Comparison of ENCODE assay signal across 27 mouse cellular contexts in the genomic region with DNA sequence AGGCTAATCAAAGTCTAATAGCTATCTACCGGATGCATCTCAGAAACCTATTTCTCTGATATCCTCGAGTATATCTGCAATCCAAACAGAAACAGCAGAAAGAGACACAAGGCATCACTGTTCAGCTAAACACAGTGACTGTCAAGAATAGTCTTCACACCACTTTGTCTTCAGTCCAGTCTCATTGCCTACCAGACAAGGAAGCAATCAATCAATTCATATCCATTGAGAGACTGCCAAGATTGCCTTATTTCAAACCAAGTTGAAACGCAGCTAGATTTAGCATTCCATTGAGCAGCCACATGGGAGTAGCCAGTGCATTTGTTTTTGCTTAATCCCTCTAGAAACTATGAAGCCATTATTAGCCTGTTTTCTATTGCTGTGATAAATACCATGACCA.
DNase-seq lines count a peak whose midpoint lies in the region; ATAC-seq and TF ChIP-seq lines count a peak whose summit lies in the region.
"Had no signal": no experiment of that assay in that cellular context is flagged by ENCODE, and none has a peak within 500 bp of the region (broad histone marks: within the 10 kb centered on the region; RNA-seq: fewer than 3 reads in every experiment).

No protein-coding gene starts in this region.

- ATAC-seq in hindbrain, embryonic 11.5 days (ENCODE audit: low FRiP score) = peak; percentile 35; the same call in 1 of the 2 replicates
- peak; percentile 38; the same call in 1 of the 2 replicates for ATAC-seq in neural tube, embryonic 11.5 days (ENCODE audit: insufficient read depth, low FRiP score, low TSS enrichment)
- ATAC-seq in hindbrain, postnatal 0 days = 0 out of 2 replicates have a peak, but pooled peaks have one; percentile 18
- ATAC-seq: forebrain, postnatal 0 days; inflammation-experienced regulatory T-cells, adult 6 months; Patski had no signal

- 66% methylated on average over 3 of the region's 3 CpGs for WGBS in hindbrain, embryonic 11.5 days
- 73% methylated on average over 3 of the region's 3 CpGs for WGBS in hindbrain, embryonic 10.5 days
- WGBS in neural tube, embryonic 11.5 days = 64% methylated on average over 3 of the region's 3 CpGs
- 33% methylated on average over 3 of the region's 3 CpGs for WGBS in hindbrain, postnatal 0 days

- H3K4me2 ChIP-seq in hindbrain, embryonic 11.5 days (replicated peaks; ENCODE audit: low read depth, low read length) = no peak overlapping the region
- no peak overlapping the region for H3K4me2 ChIP-seq in neural tube, embryonic 11.5 days (ENCODE audit: low read depth)
- no peak overlapping the region for H3K4me2 ChIP-seq in hindbrain, postnatal 0 days (ENCODE audit: low read depth, low read length)
- H3K4me2 ChIP-seq: embryonic facial prominence, embryonic 15.5 days; forebrain, embryonic 12.5 days; heart, embryonic 11.5 days; limb, embryonic 13.5 days; liver, embryonic 11.5 days had no signal

- no peak for DNase-seq in hindbrain, embryonic 11.5 days (ENCODE audit: low spot score)
- DNase-seq in hindbrain, embryonic 10.5 days (ENCODE audit: low spot score) = no peak
- DNase-seq in neural tube, embryonic 11.5 days (ENCODE audit: low spot score) = no peak
- no peak for DNase-seq in neural tube, embryonic 10.5 days (ENCODE audit: extremely low spot score, low spot score)
- DNase-seq in hindbrain, postnatal 0 days (ENCODE audit: low spot score) = peak; percentile 40
- no peak for DNase-seq in cerebellum, postnatal 25 days
- no peak for DNase-seq in ovary, postnatal 36 days (ENCODE audit: low spot score)
- DNase-seq: adrenal gland, postnatal 10 days; cerebellum, adult 11 months; cerebellum, adult 9-11 months; forebrain, postnatal 0 days; gastrocnemius, postnatal 14 days; heart, postnatal 36 days; kidney, adult 18-20 months; kidney, postnatal 36 days; lung, postnatal 4 days; thymus, adult 2 months; thymus, postnatal 36 days had no signal

- H3K9ac ChIP-seq in hindbrain, embryonic 11.5 days (ENCODE audit: low read depth, low read length) = no peak overlapping the region
- H3K9ac ChIP-seq in neural tube, embryonic 11.5 days (ENCODE audit: low read length) = no peak overlapping the region
- H3K9ac ChIP-seq in hindbrain, postnatal 0 days (replicated peaks; ENCODE audit: low read length) = no peak overlapping the region
- H3K9ac ChIP-seq: embryonic facial prominence, embryonic 15.5 days; forebrain, embryonic 12.5 days; forebrain, postnatal 0 days; limb, embryonic 13.5 days had no signal

- H3K36me3 ChIP-seq in hindbrain, embryonic 11.5 days (ENCODE audit: control insufficient read depth, insufficient read depth, low read length) = no peaks in the 10 kb centered on the region
- H3K36me3 ChIP-seq in hindbrain, embryonic 10.5 days = no peaks in the 10 kb centered on the region
- no peaks in the 10 kb centered on the region for H3K36me3 ChIP-seq in neural tube, embryonic 11.5 days (ENCODE audit: control insufficient read depth, insufficient read depth, low read length)
- no peaks in the 10 kb centered on the region for H3K36me3 ChIP-seq in hindbrain, postnatal 0 days (ENCODE audit: insufficient read depth, low read length)
- H3K36me3 ChIP-seq: embryonic facial prominence, embryonic 15.5 days; forebrain, embryonic 12.5 days; limb, embryonic 13.5 days had no signal

- no peak for TF ChIP-seq CTCF in hindbrain, postnatal 0 days (IDR thresholded peaks at IDR 0.05; ENCODE audit: low read depth)

- no peak overlapping the region for H3K4me3 ChIP-seq in hindbrain, embryonic 11.5 days (ENCODE audit: low read depth, low read length)
- no peak overlapping the region for H3K4me3 ChIP-seq in hindbrain, embryonic 10.5 days
- H3K4me3 ChIP-seq in neural tube, embryonic 11.5 days (ENCODE audit: low read depth, low read length) = no peak overlapping the region
- no peak overlapping the region for H3K4me3 ChIP-seq in hindbrain, postnatal 0 days (ENCODE audit: low read length)
- H3K4me3 ChIP-seq: embryonic facial prominence, embryonic 15.5 days; forebrain, embryonic 12.5 days; layer of hippocampus, adult 2 months; limb, embryonic 13.5 days; megakaryocyte, embryonic 14.5 days had no signal

- no peaks in the 10 kb centered on the region for H3K27me3 ChIP-seq in hindbrain, embryonic 11.5 days (ENCODE audit: control insufficient read depth, insufficient read depth, low read length)
- H3K27me3 ChIP-seq in hindbrain, embryonic 10.5 days (ENCODE audit: insufficient read depth, poor library complexity, severe bottlenecking) = no peaks in the 10 kb centered on the region
- H3K27me3 ChIP-seq in neural tube, embryonic 11.5 days (ENCODE audit: control insufficient read depth, insufficient read depth, low read length) = no peaks in the 10 kb centered on the region
- H3K27me3 ChIP-seq in hindbrain, postnatal 0 days (ENCODE audit: insufficient read depth, low read length) = no peaks in the 10 kb centered on the region
- H3K27me3 ChIP-seq: embryonic facial prominence, embryonic 15.5 days; forebrain, embryonic 12.5 days; limb, embryonic 13.5 days; megakaryocyte, embryonic 14.5 days; Patski had no signal

- no peaks in the 10 kb centered on the region for H3K4me1 ChIP-seq in hindbrain, embryonic 11.5 days (replicated peaks; ENCODE audit: control insufficient read depth, insufficient read depth, low read length)
- H3K4me1 ChIP-seq in hindbrain, embryonic 10.5 days (replicated peaks) = no peaks in the 10 kb centered on the region
- no peaks in the 10 kb centered on the region for H3K4me1 ChIP-seq in neural tube, embryonic 11.5 days (ENCODE audit: control insufficient read depth, insufficient read depth, low read length)
- no peaks in the 10 kb centered on the region for H3K4me1 ChIP-seq in hindbrain, postnatal 0 days (ENCODE audit: insufficient read depth, low read length)
- H3K4me1 ChIP-seq: embryonic facial prominence, embryonic 15.5 days; limb, embryonic 13.5 days; megakaryocyte, embryonic 14.5 days had no signal

- no peak overlapping the region for H3K27ac ChIP-seq in hindbrain, embryonic 11.5 days (ENCODE audit: low read depth, low read length)
- no peak overlapping the region for H3K27ac ChIP-seq in hindbrain, embryonic 10.5 days
- no peak overlapping the region for H3K27ac ChIP-seq in neural tube, embryonic 11.5 days (ENCODE audit: low read depth, low read length)
- H3K27ac ChIP-seq in hindbrain, postnatal 0 days = no peak overlapping the region
- H3K27ac ChIP-seq: embryonic facial prominence, embryonic 15.5 days; forebrain, embryonic 12.5 days; layer of hippocampus, adult 2 months; limb, embryonic 13.5 days had no signal

- no peaks in the 10 kb centered on the region for H3K9me3 ChIP-seq in hindbrain, embryonic 11.5 days (ENCODE audit: control insufficient read depth, low read length)
- H3K9me3 ChIP-seq in hindbrain, embryonic 10.5 days = no peaks in the 10 kb centered on the region
- no peaks in the 10 kb centered on the region for H3K9me3 ChIP-seq in neural tube, embryonic 11.5 days (ENCODE audit: control insufficient read depth, low read length)
- H3K9me3 ChIP-seq in hindbrain, postnatal 0 days (ENCODE audit: low read length) = no peaks in the 10 kb centered on the region
- H3K9me3 ChIP-seq: embryonic facial prominence, embryonic 15.5 days; forebrain, embryonic 12.5 days; limb, embryonic 13.5 days; megakaryocyte, embryonic 14.5 days had no signal
